Mouse (Mus musculus) cortical plate, adult 2 months (tissue): ENCODE results near the gene Ptges.

Experiments
- CTCF ChIP-seq: fragments of 200-500 bp; IDR thresholded peaks from 2 replicates; pipeline ENCODE4 v1.5.1; 2011; ENCODE audit warnings: mild to moderate bottlenecking, control low read depth, low read length; ENCODE audit not compliant: insufficient read depth; ENCODE audit errors: extremely low read depth
- POLR2A ChIP-seq: fragments of 200-500 bp; IDR thresholded peaks from 2 replicates; pipeline ENCODE4 v1.6.1; 2011; ENCODE audit warnings: mild to moderate bottlenecking, low read length, control low read depth; ENCODE audit not compliant: insufficient read depth; ENCODE audit errors: extremely low read depth

GRCm38 (mm10) chr2:30852771-30853313, 76.8 kb downstream of the Ptges start:
- TF ChIP-seq POLR2A (no peak), CTCF (no peak)
